16 mouse cellular contexts compared by ENCODE assay signal in genomic region chr15:87191901-87192300, GRCm38 (mm10).
DNase-seq lines count a peak whose midpoint lies in the region; ATAC-seq and TF ChIP-seq lines count a peak whose summit lies in the region.
"Had no signal": no experiment of that assay in that cellular context is flagged by ENCODE, and none has a peak within 500 bp of the region (broad histone marks: within the 10 kb centered on the region; RNA-seq: fewer than 3 reads in every experiment).

No protein-coding gene starts in this region.

- peak; percentile 16 for DNase-seq in right cerebral cortex, postnatal 14 days
- DNase-seq in right cerebral cortex, postnatal 10 days (ENCODE audit: low spot score in 2 of 2): no peak
- peak; percentile 21 for DNase-seq in brain, adult 2 months (ENCODE audit: low read depth, low spot score)
- DNase-seq in thymus, adult 18-20 months: no peak
- no peak for DNase-seq in embryo, embryonic 10 days (ENCODE audit: low spot score)
- DNase-seq: adrenal gland, postnatal 10 days; gastrocnemius, postnatal 14 days; kidney, adult 8-10 months; liver, embryonic 13.5 days had no signal

- peak; percentile 17; the same call in 1 of the 2 replicates for TF ChIP-seq CTCF in intestine, postnatal 0 days (IDR thresholded peaks at IDR 0.05; ENCODE audit: low read depth)

- WGBS in intestine, postnatal 0 days: 73% methylated on average over 4 of the region's 4 CpGs
- 73% methylated on average over 4 of the region's 4 CpGs for WGBS in intestine, embryonic 16.5 days

- H3K4me2 ChIP-seq in intestine, postnatal 0 days (replicated peaks; ENCODE audit: low read depth): no peak overlapping the region
- H3K4me2 ChIP-seq in intestine, embryonic 16.5 days (ENCODE audit: low read depth, low read length): no peak overlapping the region
- H3K4me2 ChIP-seq: hindbrain, embryonic 12.5 days; liver, embryonic 13.5 days; midbrain, embryonic 15.5 days; neural tube, embryonic 13.5 days had no signal

- H3K4me3 ChIP-seq in intestine, postnatal 0 days (ENCODE audit: low read depth, low read length): no peak overlapping the region
- no peak overlapping the region for H3K4me3 ChIP-seq in intestine, embryonic 16.5 days (ENCODE audit: low read length)
- H3K4me3 ChIP-seq: hindbrain, embryonic 12.5 days; liver, embryonic 13.5 days; midbrain, embryonic 15.5 days; neural tube, embryonic 13.5 days had no signal

- H3K9ac ChIP-seq in intestine, postnatal 0 days (ENCODE audit: low read depth, low read length): no peak overlapping the region
- H3K9ac ChIP-seq in intestine, embryonic 16.5 days (ENCODE audit: low read depth, low read length): no peak overlapping the region
- H3K9ac ChIP-seq: hindbrain, embryonic 12.5 days; liver, embryonic 13.5 days; midbrain, embryonic 15.5 days; neural tube, embryonic 13.5 days had no signal

- H3K4me1 ChIP-seq in intestine, postnatal 0 days (replicated peaks; ENCODE audit: control insufficient read depth, insufficient read depth, low read length): no peaks in the 10 kb centered on the region
- H3K4me1 ChIP-seq in intestine, embryonic 16.5 days (ENCODE audit: control insufficient read depth, insufficient read depth, low read length): no peaks in the 10 kb centered on the region
- H3K4me1 ChIP-seq: liver, embryonic 13.5 days; midbrain, embryonic 15.5 days had no signal

- H3K36me3 ChIP-seq in intestine, postnatal 0 days (ENCODE audit: control insufficient read depth, insufficient read depth): no peaks in the 10 kb centered on the region
- no peaks in the 10 kb centered on the region for H3K36me3 ChIP-seq in intestine, embryonic 16.5 days (ENCODE audit: control insufficient read depth, insufficient read depth, low read length)
- H3K36me3 ChIP-seq: hindbrain, embryonic 12.5 days; liver, embryonic 13.5 days; midbrain, embryonic 15.5 days; neural tube, embryonic 13.5 days had no signal

- H3K27ac ChIP-seq in intestine, postnatal 0 days (ENCODE audit: low read depth, low read length): no peak overlapping the region
- H3K27ac ChIP-seq in intestine, embryonic 16.5 days (ENCODE audit: low read length): no peak overlapping the region
- H3K27ac ChIP-seq: hindbrain, embryonic 12.5 days; liver, embryonic 13.5 days; macrophage; midbrain, embryonic 15.5 days; neural tube, embryonic 13.5 days had no signal

- ATAC-seq in intestine, postnatal 0 days: no peak
- no peak for ATAC-seq in intestine, embryonic 16.5 days
- ATAC-seq: forebrain, embryonic 16.5 days; midbrain, embryonic 15.5 days had no signal

- no peaks in the 10 kb centered on the region for H3K27me3 ChIP-seq in intestine, postnatal 0 days (replicated peaks; ENCODE audit: control insufficient read depth, insufficient read depth, low read length)
- no peaks in the 10 kb centered on the region for H3K27me3 ChIP-seq in intestine, embryonic 16.5 days (replicated peaks; ENCODE audit: control insufficient read depth, insufficient read depth, low read length)
- H3K27me3 ChIP-seq: hindbrain, embryonic 12.5 days; liver, embryonic 13.5 days; midbrain, embryonic 15.5 days; neural tube, embryonic 13.5 days had no signal

- H3K9me3 ChIP-seq in intestine, postnatal 0 days (ENCODE audit: control insufficient read depth): no peaks in the 10 kb centered on the region
- H3K9me3 ChIP-seq in intestine, embryonic 16.5 days (ENCODE audit: control insufficient read depth, low read length): no peaks in the 10 kb centered on the region
- H3K9me3 ChIP-seq: hindbrain, embryonic 12.5 days; midbrain, embryonic 15.5 days; neural tube, embryonic 13.5 days had no signal

Comparison
In these comparisons a context has a peak if more than half of its experiments do, and no peak if none do; other contexts are left out.
1. DNase-seq: peak in right cerebral cortex, postnatal 14 days (single experiment) and brain, adult 2 months (single experiment); none in right cerebral cortex, postnatal 10 days (0 of 2), thymus, adult 18-20 months (0 of 2) and embryo, embryonic 10 days (single experiment).